Mouse (Mus musculus) midbrain, postnatal 0 days (tissue): Measurements from ENCODE around the gene Ybx2. TPM values are rescaled to one million over a fixed set of nuclear protein-coding genes. Genes with fewer than 3 reads are reported as not detected.
"Not testable (repeated sequence)": the region's sequence is repeated elsewhere in the genome, so short reads cannot be mapped to it uniquely, and the experiment has no call there.

ENCODE experiments used
- ATAC-seq: fragments of 200-750 bp; cut with Nextera tagmentation; 2 replicates; pipeline ENCODE4 v1.8.0; 2017; ENCODE audit warnings: moderate number of reproducible peaks, mild to moderate bottlenecking, moderate TSS enrichment, moderate library complexity; ENCODE audit not compliant: low FRiP score
- DNase-seq: peaks from one replicate; pipeline ENCODE4 v3.0.0-alpha.2; 2015; ENCODE audit warnings: low spot score
- H3K27ac ChIP-seq: fragments of 300-500 bp; sonication (generic); 2 replicates; pipeline ENCODE4 v1.5.1; 2014; ENCODE audit warnings: low read depth, mild to moderate bottlenecking, low read length, mixed read lengths
- H3K27me3 ChIP-seq: fragments of 300-500 bp; sonication (generic); 2 replicates; pipeline ENCODE4 v1.6.1; 2014; ENCODE audit warnings: low read length, control low read depth, mixed read lengths; ENCODE audit not compliant: insufficient read depth
- H3K36me3 ChIP-seq: fragments of 300-500 bp; sonication (generic); 2 replicates; pipeline ENCODE4 v1.6.1; 2014; ENCODE audit warnings: low read length, control low read depth, mixed read lengths; ENCODE audit not compliant: insufficient read depth
- H3K4me1 ChIP-seq: fragments of 300-500 bp; sonication (generic); 2 replicates; pipeline ENCODE4 v1.6.1; 2014; ENCODE audit warnings: mild to moderate bottlenecking, control low read depth, antibody characterized with exemption, low read length, mixed read lengths; ENCODE audit not compliant: insufficient read depth
- H3K4me2 ChIP-seq: fragments of 300-500 bp; sonication (generic); 2 replicates; pipeline ENCODE4 v1.6.1; 2014; ENCODE audit warnings: low read depth, mild to moderate bottlenecking, low read length, mixed read lengths; ENCODE audit not compliant: poor library complexity, severe bottlenecking
- H3K4me3 ChIP-seq: fragments of 300-500 bp; sonication (generic); 2 replicates; pipeline ENCODE4 v1.5.1; 2014; ENCODE audit warnings: low read depth, mild to moderate bottlenecking, low read length, moderate library complexity
- H3K9ac ChIP-seq: fragments of 300-500 bp; sonication (generic); replicated peaks from 2 replicates; pipeline ENCODE4 v1.6.1; 2014; ENCODE audit warnings: mild to moderate bottlenecking, low read length, moderate library complexity, mixed read lengths; ENCODE audit not compliant: poor library complexity, severe bottlenecking
- H3K9me3 ChIP-seq: fragments of 300-500 bp; sonication (generic); 2 replicates; pipeline ENCODE4 v1.6.1; 2016; ENCODE audit warnings: low read length, control low read depth
- CTCF ChIP-seq: IDR thresholded peaks from 2 replicates; pipeline ENCODE4 v1.5.1; 2016; ENCODE audit warnings: antibody characterized with exemption, mild to moderate bottlenecking
- WGBS: fragments of 180-500 bp; shearing (Covaris S2); extraction: QIAGEN DNeasy Blood & Tissue Kit; methylation state at CpG from one replicate; pipeline ENCODE4 v1.1.7; 2014; 5-methylcytosine and 5-hydroxymethylcytosine counted together
- polyA plus RNA-seq: library from polyadenylated mRNA; unstranded; fragments of >200 nt; fragmentation: Nextera tagmentation; extraction: Ambion mirVana; gene quantifications from 2 replicates; pipeline ENCODE4 v1.2.1, GENCODE M21; 2015
- total RNA-seq: library from RNA; depleted of rRNA; stranded (reverse); fragments of >200 nt; gene quantifications from 2 replicates; pipeline ENCODE4 v1.2.3, GENCODE M21; 2014

Gene Ybx2
- total and polyA plus RNA-seq, 2 experiments from 2014 or later = 4.2 to 5.0 TPM

DNA sequence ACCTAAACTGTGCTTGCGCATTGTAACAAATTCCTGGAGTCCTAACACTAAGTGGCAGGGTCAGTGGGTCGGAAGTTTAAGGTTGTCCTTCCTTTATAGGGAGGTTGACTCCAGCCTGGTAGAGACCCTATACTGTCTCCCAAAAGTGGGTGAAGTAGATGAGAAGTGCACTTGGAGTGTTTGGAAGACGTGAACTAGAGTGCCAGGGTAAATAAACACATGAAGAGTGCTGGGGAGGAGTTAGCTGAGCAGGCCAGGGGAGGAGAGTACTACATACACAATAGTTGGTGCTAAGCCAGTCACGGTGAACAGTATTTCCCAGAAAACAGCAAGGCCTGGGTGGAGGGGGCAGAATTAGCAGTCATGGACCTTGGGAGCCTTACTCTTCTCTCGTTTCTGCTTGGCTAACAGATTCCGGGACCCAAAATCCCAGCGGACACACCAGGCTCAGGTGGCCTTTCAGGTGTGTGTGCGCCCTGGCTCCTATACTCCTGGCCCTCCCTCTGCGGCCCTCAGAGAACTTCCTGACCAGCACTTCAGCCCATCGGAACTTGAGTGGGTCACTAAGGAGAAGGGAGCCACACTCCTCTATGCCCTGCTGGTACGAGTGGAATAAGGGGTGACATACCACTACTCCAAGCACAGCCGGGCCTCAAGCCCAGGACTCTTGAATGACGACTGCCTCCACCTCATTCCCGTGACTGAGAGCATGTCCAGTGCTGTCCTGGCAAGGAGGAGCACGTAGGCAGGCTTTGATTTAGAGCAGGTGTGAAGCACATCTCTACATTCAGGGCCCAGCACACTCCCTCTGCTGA, 22.7 kb upstream of the Ybx2 start:
- WGBS = 80% methylated on average over 15 of the region's 15 CpGs
- Histone ChIP-seq H3K9me3 (no peaks in the 10 kb centered on the region), H3K4me2 (peak overlapping the region; percentile 97), H3K27ac (peak overlapping the region; percentile 87; the same call in 1 of the 2 replicates), H3K9ac (0 out of 2 replicates have a peak overlapping the region, but pooled peaks have one; percentile 13), H3K4me1 (peaks cover 7% of the 10 kb centered on the region; the same call in 1 of the 2 replicates), H3K4me3 (peak overlapping the region; percentile 79), H3K27me3 (no peaks in the 10 kb centered on the region), H3K36me3 (peaks cover 77% of the 10 kb centered on the region)
- ATAC-seq = 0 out of 2 replicates have a peak, but pooled peaks have one; percentile 4
- DNase-seq = no peak
- no peak for TF ChIP-seq CTCF

DNA sequence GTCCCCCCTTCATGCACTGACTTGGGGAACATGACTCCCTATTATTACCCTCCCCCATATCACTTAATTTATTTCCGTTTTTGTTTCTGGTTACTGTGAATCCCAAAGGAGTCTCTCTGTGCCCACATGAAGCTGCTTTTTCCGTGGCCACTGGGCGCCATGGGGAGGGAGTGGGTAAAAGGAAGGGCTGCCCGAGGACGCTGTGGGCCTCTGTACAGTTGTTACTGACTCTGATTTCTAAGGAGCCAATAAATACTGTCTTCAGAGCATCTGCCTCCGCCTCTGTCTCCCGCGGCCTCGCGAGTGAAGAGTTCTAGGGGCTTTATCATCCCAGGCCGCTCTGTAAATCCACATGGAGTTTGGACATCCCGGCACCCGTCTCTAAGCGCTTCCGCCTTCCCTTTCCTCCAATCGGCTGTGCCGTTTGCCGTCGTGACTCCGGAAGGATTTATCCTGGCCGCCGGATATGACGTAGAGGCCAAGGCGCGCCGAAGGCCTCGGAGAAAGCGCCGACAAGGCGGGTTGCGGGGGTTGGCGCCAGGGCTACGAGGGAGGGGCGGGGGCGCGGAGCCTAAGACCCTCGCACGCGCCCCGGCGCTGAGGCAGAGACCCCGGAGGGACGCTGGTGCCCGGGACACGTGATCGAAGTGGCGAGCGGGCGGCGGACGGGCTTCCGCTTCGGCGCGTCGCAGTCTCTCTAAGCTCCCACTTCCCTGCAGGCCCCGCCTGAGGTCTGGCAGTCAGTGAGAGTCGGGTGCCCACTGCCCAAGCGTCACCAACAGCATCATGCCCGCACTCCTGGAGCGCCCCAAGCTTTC, 21.8 kb upstream of the Ybx2 start, which contains the start of gene Gps2:
Gene Gps2, plus strand, starts transcription at position 335 of the 818 bp plus-strand sequence.
- Histone ChIP-seq H3K4me3 (peak within 1 kb of the TSS; percentile 79), H3K4me1 (peaks cover 7% of the 10 kb centered on the region; the same call in 1 of the 2 replicates), H3K9me3 (no peaks in the 10 kb centered on the region), H3K36me3 (peaks cover 73% of the 10 kb centered on the region), H3K4me2 (peak within 1 kb of the TSS; percentile 97), H3K9ac (peak within 1 kb of the TSS; percentile 82), H3K27me3 (no peaks in the 10 kb centered on the region), H3K27ac (peak within 1 kb of the TSS; percentile 87)
- WGBS = 2% methylated on average over 50 of the region's 61 CpGs
- DNase-seq (peak; percentile 97), ATAC-seq (peak; percentile 91)
- no peak for TF ChIP-seq CTCF

DNA sequence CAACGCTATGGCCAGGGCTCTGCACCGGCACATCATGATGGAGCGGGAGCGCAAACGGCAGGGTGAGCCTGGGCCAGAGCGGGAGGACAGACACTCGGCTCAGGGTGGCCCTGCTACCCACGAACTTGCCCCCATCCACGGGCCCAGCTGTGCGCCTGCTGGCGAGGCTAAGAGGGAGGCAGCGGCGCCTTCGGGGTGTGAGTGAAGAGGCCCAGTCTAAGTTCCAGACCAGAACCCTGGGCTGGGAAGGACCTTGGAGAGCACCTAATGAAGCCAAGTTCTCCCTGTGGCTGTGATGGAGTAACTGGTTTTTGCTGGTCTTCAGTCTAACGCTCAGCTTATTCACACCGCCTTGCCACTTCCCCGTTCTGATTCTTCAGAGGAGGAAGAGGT, 21.2 kb upstream of the Ybx2 start:
- ATAC-seq (0 out of 2 replicates have a peak, but pooled peaks have one; percentile 6), DNase-seq (no peak)
- no peak for TF ChIP-seq CTCF
- H3K9me3 ChIP-seq = no peaks in the 10 kb centered on the region
- H3K4me1 ChIP-seq = peaks cover 9% of the 10 kb centered on the region
- H3K4me2 ChIP-seq = peak overlapping the region; percentile 97
- peaks cover 67% of the 10 kb centered on the region for H3K36me3 ChIP-seq
- peak overlapping the region; percentile 87 for H3K27ac ChIP-seq
- H3K27me3 ChIP-seq = no peaks in the 10 kb centered on the region
- H3K9ac ChIP-seq = peak overlapping the region; percentile 82
- WGBS = 1% methylated on average over 17 of the region's 17 CpGs
- H3K4me3 ChIP-seq = peak overlapping the region; percentile 79

DNA sequence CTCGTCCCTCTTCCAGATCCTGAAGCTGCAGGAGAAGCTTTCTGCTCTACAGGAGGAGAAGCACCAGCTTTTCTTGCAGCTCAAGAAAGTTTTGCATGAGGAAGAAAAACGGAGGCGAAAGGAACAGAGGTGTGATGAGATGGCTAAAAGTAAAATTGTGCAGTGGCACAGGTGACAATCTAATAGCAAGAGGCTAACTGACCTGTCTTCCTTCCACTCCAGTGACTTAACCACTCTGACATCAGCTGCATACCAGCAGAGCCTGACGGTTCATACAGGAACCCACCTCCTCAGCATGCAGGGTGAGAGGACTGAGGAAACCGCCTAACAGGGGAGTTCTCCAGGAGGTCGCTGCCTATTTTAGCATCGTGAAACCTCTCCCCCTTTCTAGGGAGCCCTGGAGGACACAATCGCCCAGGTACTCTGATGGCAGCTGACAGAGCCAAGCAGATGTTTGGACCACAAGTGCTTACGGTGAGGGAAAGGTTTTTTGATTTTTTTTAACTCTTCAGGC, 20.6 kb upstream of the Ybx2 start:
- DNase-seq (no peak), ATAC-seq (no peak)
- Histone ChIP-seq H3K36me3 (peaks cover 61% of the 10 kb centered on the region), H3K9me3 (no peaks in the 10 kb centered on the region), H3K4me3 (peak overlapping the region; percentile 79), H3K9ac (peak overlapping the region; percentile 13; the same call in 1 of the 2 replicates), H3K4me1 (peaks cover 12% of the 10 kb centered on the region), H3K4me2 (peak overlapping the region; percentile 97), H3K27me3 (no peaks in the 10 kb centered on the region), H3K27ac (no peak overlapping the region)
- TF ChIP-seq CTCF = no peak
- WGBS = 40% methylated on average over 9 of the region's 9 CpGs

DNA sequence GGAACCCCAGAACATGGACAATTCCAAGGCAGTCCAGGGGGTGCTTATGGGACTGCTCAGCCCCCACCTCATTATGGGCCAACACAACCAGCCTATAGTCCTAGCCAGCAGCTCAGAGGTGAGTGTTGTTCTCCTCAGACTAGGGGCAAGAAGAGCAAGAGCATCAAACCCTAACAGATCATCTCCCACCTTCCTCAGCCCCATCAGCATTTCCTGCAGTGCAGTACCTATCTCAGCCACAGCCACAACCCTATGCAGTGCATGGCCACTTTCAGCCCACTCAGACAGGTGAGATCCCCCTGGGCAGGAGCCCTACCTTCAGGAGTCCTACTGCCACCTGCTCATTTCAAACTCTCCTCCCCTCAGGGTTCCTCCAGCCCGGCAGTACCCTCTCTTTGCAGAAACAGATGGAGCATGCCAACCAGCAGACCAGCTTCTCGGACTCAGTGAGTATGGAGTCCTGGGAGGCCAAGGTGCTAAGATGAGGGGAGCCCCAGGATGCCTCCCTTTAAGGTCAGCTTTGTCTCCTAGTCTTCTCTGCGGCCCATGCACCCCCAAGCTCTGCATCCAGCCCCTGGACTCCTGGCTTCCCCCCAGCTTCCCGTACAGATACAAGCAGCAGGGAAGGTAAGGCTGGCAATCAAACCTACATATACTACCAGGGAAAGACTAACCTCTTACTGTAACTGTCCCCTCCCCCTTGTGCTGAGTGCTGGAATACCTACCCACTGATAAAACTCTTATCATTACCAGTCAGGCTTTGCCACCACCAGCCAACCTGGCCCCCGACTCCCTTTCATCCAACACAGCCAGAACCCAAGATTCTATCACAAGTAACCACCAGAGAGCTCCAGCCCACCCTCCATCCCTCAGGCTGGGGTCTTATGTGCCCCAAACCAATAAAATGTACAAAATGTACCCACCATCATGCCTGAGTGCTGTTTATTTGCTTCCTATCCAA, 19.6 kb upstream of the Ybx2 start:
- Histone ChIP-seq H3K27me3 (no peaks in the 10 kb centered on the region), H3K4me2 (no peak overlapping the region), H3K4me1 (peaks cover 12% of the 10 kb centered on the region), H3K27ac (no peak overlapping the region), H3K36me3 (peaks cover 51% of the 10 kb centered on the region), H3K9me3 (no peaks in the 10 kb centered on the region), H3K9ac (no peak overlapping the region), H3K4me3 (no peak overlapping the region)
- ATAC-seq = no peak
- no peak for DNase-seq
- TF ChIP-seq CTCF = peak; percentile 18; the same call in 1 of the 2 replicates
- WGBS = 74% methylated on average over 5 of the region's 5 CpGs

DNA sequence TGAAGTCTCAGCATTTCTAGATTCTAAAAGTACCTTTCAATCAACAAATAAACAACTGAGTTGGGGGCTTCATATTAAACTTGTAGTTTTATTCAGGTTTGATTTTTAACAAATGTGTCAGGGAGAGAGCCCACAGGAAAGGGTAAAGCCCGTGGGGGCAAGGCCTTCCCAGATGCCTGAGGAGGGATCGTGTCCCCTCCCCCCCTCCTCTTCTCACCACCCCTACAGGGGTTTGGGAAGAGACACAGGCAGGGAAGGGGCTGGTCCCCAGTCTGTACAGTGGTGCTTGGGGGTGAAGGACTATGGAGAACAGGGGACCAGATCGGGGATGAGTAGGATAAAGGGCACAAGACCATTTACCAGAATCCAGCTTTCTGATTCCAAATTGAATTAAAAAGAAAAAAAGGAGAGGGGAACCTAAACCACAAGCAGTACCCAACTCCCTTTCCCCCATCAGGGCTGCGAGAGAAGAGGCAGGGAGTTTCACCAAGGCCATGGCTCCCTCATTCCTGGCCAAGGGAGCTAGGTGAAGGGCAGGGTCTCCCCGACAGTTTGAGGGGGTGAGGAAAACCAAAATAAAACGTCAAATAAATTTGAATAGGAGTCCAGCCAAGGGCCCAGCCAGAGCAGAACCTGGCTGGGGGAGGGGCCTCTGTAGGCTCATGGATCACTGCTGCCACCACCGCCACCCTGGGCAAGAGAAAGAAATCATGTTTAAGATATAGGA, 18.8 kb upstream of the Ybx2 start:
- not testable (repeated sequence) for ATAC-seq, H3K4me2 ChIP-seq, H3K4me3 ChIP-seq, H3K9ac ChIP-seq, H3K9me3 ChIP-seq, H3K27me3 ChIP-seq, DNase-seq, H3K27ac ChIP-seq
- peaks cover 12% of the 10 kb centered on the region for H3K4me1 ChIP-seq
- 63% methylated on average over 6 of the region's 7 CpGs for WGBS
- peaks cover 42% of the 10 kb centered on the region for H3K36me3 ChIP-seq
